Mouse (Mus musculus): ENCODE data around the gene Proser2. TPM values are rescaled to one million over a fixed set of nuclear protein-coding genes. Genes with fewer than 3 reads are reported as not detected.

Gene Proser2
- polyA plus RNA-seq, 2 experiments, result 1.6 to 3.0 TPM

GRCm38 (mm10) chr2:6146257-6146656 is 16.2 kb upstream of the Proser2 start:
- no peak overlapping the region for H3K27ac ChIP-seq
- H3K9ac ChIP-seq (replicated peaks), result no peak overlapping the region
- H3K4me3 ChIP-seq (ENCODE audit: insufficient read depth in 1 of 2, low read depth in 2 of 2, low read length in 2 of 2), result no peak overlapping the region
- no peaks in the 10 kb centered on the region for H3K9me3 ChIP-seq (ENCODE audit: control insufficient read depth, low read length)
- TF ChIP-seq EP300 (IDR thresholded peaks at IDR 0.05; ENCODE audit: low read depth), result no peak
- TF ChIP-seq CTCF (IDR thresholded peaks at IDR 0.05; ENCODE audit: low read depth), result no peak
- H3K4me1 ChIP-seq (replicated peaks; ENCODE audit: control insufficient read depth in 2 of 2, insufficient read depth in 2 of 2, low read length in 1 of 2), result no peaks in the 10 kb centered on the region
- H3K4me2 ChIP-seq (ENCODE audit: low read depth), result no peak overlapping the region
- WGBS (ENCODE audit: insufficient replicate concordance), result 75% methylated on average over 4 of the region's 4 CpGs
- no peaks in the 10 kb centered on the region for H3K36me3 ChIP-seq (replicated peaks; ENCODE audit: control insufficient read depth, insufficient read depth, low read depth)
- H3K27me3 ChIP-seq (ENCODE audit: control insufficient read depth, insufficient read depth, low read length), result no peaks in the 10 kb centered on the region
- DNase-seq (ENCODE audit: low read depth in 3 of 3, low spot score in 3 of 3) (no peak), ATAC-seq (ENCODE audit: insufficient read depth) (no peak)

DNA sequence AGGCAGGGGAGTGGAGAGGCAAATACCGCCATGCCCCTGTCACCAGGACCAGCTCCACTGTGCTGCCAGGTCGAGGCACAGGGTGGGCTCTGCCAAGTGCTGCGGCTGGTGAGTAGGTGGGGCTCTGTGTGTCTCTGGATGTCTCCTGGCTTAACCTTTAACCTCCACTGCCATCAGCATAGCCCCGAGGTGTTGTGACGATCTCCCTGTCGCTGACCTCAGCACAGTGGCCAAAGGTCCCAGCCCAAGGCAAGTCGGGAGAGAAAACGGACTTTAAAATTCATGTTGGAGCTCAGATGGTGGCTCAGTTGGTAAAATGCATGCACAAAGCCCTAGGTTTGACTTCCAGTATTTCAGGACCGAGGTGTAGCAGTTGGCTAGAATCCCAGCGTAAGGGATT is 15.6 kb upstream of the Proser2 start:
- Histone ChIP-seq H3K27ac (no peak overlapping the region), H3K4me2 (ENCODE audit: low read depth) (no peak overlapping the region), H3K27me3 (ENCODE audit: control insufficient read depth, insufficient read depth, low read length) (no peaks in the 10 kb centered on the region), H3K4me3 (ENCODE audit: insufficient read depth in 1 of 2, low read depth in 2 of 2, low read length in 2 of 2) (no peak overlapping the region), H3K9ac (replicated peaks) (no peak overlapping the region), H3K4me1 (replicated peaks; ENCODE audit: control insufficient read depth in 2 of 2, insufficient read depth in 2 of 2, low read length in 1 of 2) (no peaks in the 10 kb centered on the region), H3K9me3 (ENCODE audit: control insufficient read depth, low read length) (no peaks in the 10 kb centered on the region), H3K36me3 (replicated peaks; ENCODE audit: control insufficient read depth, insufficient read depth, low read depth) (no peaks in the 10 kb centered on the region)
- no peak for ATAC-seq (ENCODE audit: insufficient read depth)
- 59% methylated on average over 10 of the region's 10 CpGs for WGBS (ENCODE audit: insufficient replicate concordance)
- no peak for DNase-seq (ENCODE audit: low read depth in 3 of 3, low spot score in 3 of 3)
- TF ChIP-seq EP300 (IDR thresholded peaks at IDR 0.05; ENCODE audit: low read depth), result no peak

GRCm38 (mm10) chr2:6142915-6143654 is 13.1 kb upstream of the Proser2 start:
- H3K27me3 ChIP-seq (ENCODE audit: control insufficient read depth, insufficient read depth, low read length), result no peaks in the 10 kb centered on the region
- DNase-seq (ENCODE audit: low read depth in 3 of 3, low spot score in 3 of 3), result no peak
- TF ChIP-seq EP300 (IDR thresholded peaks at IDR 0.05; ENCODE audit: low read depth) (no peak), CTCF (IDR thresholded peaks at IDR 0.05; ENCODE audit: low read depth) (no peak)

GRCm38 (mm10) chr2:6140572-6141161 is 10.7 kb upstream of the Proser2 start:
- H3K36me3 ChIP-seq (replicated peaks; ENCODE audit: control insufficient read depth, insufficient read depth, low read depth), result no peaks in the 10 kb centered on the region
- 65% methylated on average over 9 of the region's 9 CpGs for WGBS (ENCODE audit: insufficient replicate concordance)
- TF ChIP-seq CTCF (IDR thresholded peaks at IDR 0.05; ENCODE audit: low read depth) (no peak), EP300 (IDR thresholded peaks at IDR 0.05; ENCODE audit: low read depth) (no peak)
- no peak overlapping the region for H3K4me3 ChIP-seq (ENCODE audit: insufficient read depth in 1 of 2, low read depth in 2 of 2, low read length in 2 of 2)
- ATAC-seq (ENCODE audit: insufficient read depth), result no peak
- no peaks in the 10 kb centered on the region for H3K27me3 ChIP-seq (ENCODE audit: control insufficient read depth, insufficient read depth, low read length)
- no peak overlapping the region for H3K9ac ChIP-seq (replicated peaks)
- no peaks in the 10 kb centered on the region for H3K9me3 ChIP-seq (ENCODE audit: control insufficient read depth, low read length)
- no peak overlapping the region for H3K4me2 ChIP-seq (ENCODE audit: low read depth)
- no peak for DNase-seq (ENCODE audit: low read depth in 3 of 3, low spot score in 3 of 3)
- no peak overlapping the region for H3K27ac ChIP-seq
- H3K4me1 ChIP-seq (replicated peaks; ENCODE audit: control insufficient read depth in 2 of 2, insufficient read depth in 2 of 2, low read length in 1 of 2), result no peaks in the 10 kb centered on the region

More at GRCm38 (mm10) chr2:6142915-6143654, 13.1 kb upstream of the Proser2 start:
- Histone ChIP-seq H3K4me3 (ENCODE audit: insufficient read depth in 1 of 2, low read depth in 2 of 2, low read length in 2 of 2) (no peak overlapping the region), H3K9ac (replicated peaks) (no peak overlapping the region), H3K4me2 (ENCODE audit: low read depth) (no peak overlapping the region), H3K27ac (no peak overlapping the region), H3K9me3 (ENCODE audit: control insufficient read depth, low read length) (no peaks in the 10 kb centered on the region), H3K4me1 (replicated peaks; ENCODE audit: control insufficient read depth in 2 of 2, insufficient read depth in 2 of 2, low read length in 1 of 2) (no peaks in the 10 kb centered on the region), H3K36me3 (replicated peaks; ENCODE audit: control insufficient read depth, insufficient read depth, low read depth) (no peaks in the 10 kb centered on the region)
- ATAC-seq (ENCODE audit: insufficient read depth), result no peak
- 63% methylated on average over 16 of the region's 16 CpGs for WGBS (ENCODE audit: insufficient replicate concordance)

DNA sequence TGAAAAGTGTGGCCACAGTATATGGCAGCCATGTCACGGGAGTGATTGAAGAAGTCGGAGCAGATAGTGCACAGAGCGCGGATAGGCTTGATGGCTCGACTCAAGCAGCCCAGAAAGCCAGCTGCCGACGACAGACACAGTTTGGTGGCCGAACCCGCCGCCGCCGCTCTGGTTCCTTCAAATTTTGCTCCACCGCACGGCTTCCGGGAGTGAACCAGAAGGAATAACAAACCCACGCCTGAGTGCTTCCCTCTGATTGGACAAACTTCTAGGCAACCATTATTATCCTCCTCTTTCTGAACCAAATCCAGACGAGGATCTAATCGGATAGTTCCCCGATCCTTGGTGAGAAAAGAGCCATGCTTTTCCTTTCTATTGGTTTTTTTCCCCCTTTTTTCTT is 3.9 kb upstream of the Proser2 start:
- Histone ChIP-seq H3K4me2 (ENCODE audit: low read depth) (no peak overlapping the region), H3K9me3 (ENCODE audit: control insufficient read depth, low read length) (no peaks in the 10 kb centered on the region), H3K4me3 (ENCODE audit: insufficient read depth in 1 of 2, low read depth in 2 of 2, low read length in 2 of 2) (no peak overlapping the region), H3K27ac (no peak overlapping the region), H3K9ac (replicated peaks) (no peak overlapping the region), H3K4me1 (replicated peaks; ENCODE audit: control insufficient read depth in 2 of 2, insufficient read depth in 2 of 2, low read length in 1 of 2) (peaks cover 0 to under 1% of the 10 kb centered on the region in 2 experiments; a peak in 1 of 4 replicates), H3K27me3 (ENCODE audit: control insufficient read depth, insufficient read depth, low read length) (peaks cover 19% of the 10 kb centered on the region), H3K36me3 (replicated peaks; ENCODE audit: control insufficient read depth, insufficient read depth, low read depth) (no peaks in the 10 kb centered on the region)
- DNase-seq (ENCODE audit: low read depth in 3 of 3, low spot score in 3 of 3), result no peak
- whole genome bisulfite sequencing (ENCODE audit: insufficient replicate concordance), result 73% methylated on average over 19 of the region's 19 CpGs
- no peak for ATAC-seq (ENCODE audit: insufficient read depth)
- TF ChIP-seq CTCF (IDR thresholded peaks at IDR 0.05; ENCODE audit: low read depth) (no peak), EP300 (IDR thresholded peaks at IDR 0.05; ENCODE audit: low read depth) (no peak)
